ENCODE assay signal across 13 mouse cellular contexts in the genomic region with DNA sequence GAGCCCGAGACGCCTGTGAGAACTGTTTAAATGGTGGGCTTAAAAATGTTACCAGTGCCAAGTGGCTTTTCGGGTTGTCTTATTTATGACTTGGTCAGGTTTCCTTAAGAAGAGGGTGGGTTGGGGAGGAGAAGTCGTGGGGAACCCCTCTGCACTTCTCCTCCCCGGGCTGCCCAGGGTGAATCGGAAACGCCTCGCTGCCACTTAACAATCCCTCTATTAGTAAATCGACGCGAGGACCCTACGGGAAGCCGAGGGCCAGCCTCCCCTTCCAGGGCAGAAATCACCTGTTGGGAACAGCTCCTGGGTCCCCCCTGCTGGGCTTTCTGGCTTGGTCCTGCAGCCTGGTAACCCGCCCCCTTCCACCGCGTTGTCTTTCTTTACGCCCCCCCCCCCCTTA. TPM values are rescaled to one million over a fixed set of nuclear protein-coding genes. Genes with fewer than 3 reads are reported as not detected.
DNase-seq lines count a peak whose midpoint lies in the region; ATAC-seq lines count a peak whose summit lies in the region.
"Had no signal": no experiment of that assay in that cellular context is flagged by ENCODE, and none has a peak within 500 bp of the region (broad histone marks: within the 10 kb centered on the region; RNA-seq: fewer than 3 reads in every experiment).

No protein-coding gene starts in this region.

- peak overlapping the region; percentile 41; the same call in 1 of the 2 replicates for H3K27ac ChIP-seq in forebrain, embryonic 14.5 days (ENCODE audit: low read depth, low read length)
- no peak overlapping the region for H3K27ac ChIP-seq in midbrain, embryonic 14.5 days (replicated peaks; ENCODE audit: low read depth, low read length)
- H3K27ac ChIP-seq: heart, embryonic 13.5 days had no signal

- no peak overlapping the region for H3K4me3 ChIP-seq in forebrain, embryonic 14.5 days (ENCODE audit: low read depth, low read length)
- H3K4me3 ChIP-seq in midbrain, embryonic 14.5 days (replicated peaks; ENCODE audit: low read depth, low read length), result no peak overlapping the region

- 0% methylated on average over 16 of the region's 17 CpGs for WGBS in forebrain, embryonic 14.5 days
- under 1% methylated on average over 17 of the region's 17 CpGs for WGBS in midbrain, embryonic 14.5 days

- H3K4me1 ChIP-seq in forebrain, embryonic 14.5 days (ENCODE audit: control insufficient read depth, insufficient read depth, low read length), result peaks cover 8% of the 10 kb centered on the region
- H3K4me1 ChIP-seq in midbrain, embryonic 14.5 days (ENCODE audit: control insufficient read depth, insufficient read depth, low read length), result peaks cover 15% of the 10 kb centered on the region

- peaks cover 63% of the 10 kb centered on the region for H3K27me3 ChIP-seq in forebrain, embryonic 14.5 days (replicated peaks; ENCODE audit: control insufficient read depth, insufficient read depth, low read length)
- peaks cover 89% of the 10 kb centered on the region for H3K27me3 ChIP-seq in midbrain, embryonic 14.5 days (ENCODE audit: control insufficient read depth, insufficient read depth, low read length)

- H3K36me3 ChIP-seq in forebrain, embryonic 14.5 days (ENCODE audit: control insufficient read depth, insufficient read depth, low read length), result peaks cover 13% of the 10 kb centered on the region; the same call in 1 of the 2 replicates
- no peaks in the 10 kb centered on the region for H3K36me3 ChIP-seq in midbrain, embryonic 14.5 days (ENCODE audit: control insufficient read depth, insufficient read depth, low read length)
- H3K36me3 ChIP-seq: heart, embryonic 13.5 days had no signal

- peak; percentile 33 to 38 for DNase-seq in cerebellum, postnatal 10 days
- no peak for DNase-seq in cerebellum, adult 9-10 months
- DNase-seq in embryo, embryonic 10 days (ENCODE audit: low spot score), result peak; percentile 40
- DNase-seq in forebrain, embryonic 14.5 days (ENCODE audit: low spot score), result peak; percentile 28
- DNase-seq in midbrain, embryonic 14.5 days, result peak; percentile 35
- no peak for DNase-seq in layer of hippocampus, adult 9-11 months
- no peak for DNase-seq in spleen, postnatal 36 days (ENCODE audit: low spot score in 2 of 2)
- no peak for DNase-seq in heart, adult 8-10 months (ENCODE audit: low spot score)
- DNase-seq: kidney, adult 11 months; lung, postnatal 10 days; right cerebral cortex, adult 18-20 months had no signal

- ATAC-seq in forebrain, embryonic 14.5 days, result no peak
- ATAC-seq in midbrain, embryonic 14.5 days (ENCODE audit: low FRiP score, low TSS enrichment), result no peak

- no peaks in the 10 kb centered on the region for H3K9me3 ChIP-seq in forebrain, embryonic 14.5 days (replicated peaks; ENCODE audit: control insufficient read depth, low read length)
- no peaks in the 10 kb centered on the region for H3K9me3 ChIP-seq in midbrain, embryonic 14.5 days (ENCODE audit: control insufficient read depth, low read length)
- H3K9me3 ChIP-seq: heart, embryonic 13.5 days had no signal

- H3K9ac ChIP-seq in forebrain, embryonic 14.5 days (ENCODE audit: low read length), result no peak overlapping the region; the same call in 1 of the 2 replicates
- H3K9ac ChIP-seq in midbrain, embryonic 14.5 days (replicated peaks; ENCODE audit: low read length), result no peak overlapping the region
- H3K9ac ChIP-seq: heart, embryonic 13.5 days had no signal

- H3K4me2 ChIP-seq in forebrain, embryonic 14.5 days (ENCODE audit: low read length), result peak overlapping the region; percentile 56
- H3K4me2 ChIP-seq in midbrain, embryonic 14.5 days (ENCODE audit: low read length), result peak overlapping the region; percentile 4; the same call in 1 of the 2 replicates

RNA-seq across cellular contexts. Expression of gene Sp9, which starts 2.1 kb away (rescaled TPM):
- polyA plus RNA-seq in forebrain, embryonic 14.5 days (2014; fragmentation: Nextera tagmentation; extraction: Ambion mirVana), result 10.9 and 12.2 TPM in 2 replicates
- polyA plus RNA-seq in midbrain, embryonic 14.5 days (2014; fragmentation: Nextera tagmentation; extraction: Ambion mirVana), result 2.2 and 2.8 TPM in 2 replicates
- total RNA-seq in heart, adult 8-10 months (2022), result not detected
- polyA plus RNA-seq: heart, embryonic 13.5 days; stomach, embryonic 14.5 days had no signal

RNA-seq across cellular contexts. Expression of gene Scrn3, which starts 42.7 kb away (rescaled TPM):
- 6.2 and 7.2 TPM in 2 replicates for polyA plus RNA-seq in forebrain, embryonic 14.5 days (2014; fragmentation: Nextera tagmentation; extraction: Ambion mirVana)
- polyA plus RNA-seq in midbrain, embryonic 14.5 days (2014; fragmentation: Nextera tagmentation; extraction: Ambion mirVana), result 4.2 and 7.9 TPM in 2 replicates
- total RNA-seq in heart, adult 8-10 months (2022), result 10 to 100 TPM; 31.2 to 38.6 (median 32.3) TPM

RNA-seq across cellular contexts. Expression of gene Cir1, which starts 42.8 kb away (rescaled TPM):
- 23.4 and 25.9 TPM in 2 replicates for polyA plus RNA-seq in forebrain, embryonic 14.5 days (2014; fragmentation: Nextera tagmentation; extraction: Ambion mirVana)
- polyA plus RNA-seq in midbrain, embryonic 14.5 days (2014; fragmentation: Nextera tagmentation; extraction: Ambion mirVana), result 26.4 and 30.1 TPM in 2 replicates
- 10 to 100 TPM; 11.8 to 18.4 (median 13.9) TPM for total RNA-seq in heart, adult 8-10 months (2022)

RNA-seq across cellular contexts. Expression of gene Ola1, which starts 50.9 kb away (rescaled TPM):
- 80.9 and 92.9 TPM in 2 replicates for polyA plus RNA-seq in forebrain, embryonic 14.5 days (2014; fragmentation: Nextera tagmentation; extraction: Ambion mirVana)
- 85.3 and 91.9 TPM in 2 replicates for polyA plus RNA-seq in midbrain, embryonic 14.5 days (2014; fragmentation: Nextera tagmentation; extraction: Ambion mirVana)
- total RNA-seq in heart, adult 8-10 months (2022), result 10 to 100 TPM; 38.0 to 41.7 (median 40.7) TPM

Comparison
In these comparisons a context has a peak if more than half of its experiments do, and no peak if none do; other contexts are left out.
1. DNase-seq: peak in cerebellum, postnatal 10 days (2 of 2), embryo, embryonic 10 days (single experiment), forebrain, embryonic 14.5 days (single experiment) and midbrain, embryonic 14.5 days (single experiment); none in cerebellum, adult 9-10 months (single experiment), layer of hippocampus, adult 9-11 months (single experiment), spleen, postnatal 36 days (0 of 2) and heart, adult 8-10 months (single experiment).